Mouse (Mus musculus) liver, adult 2 months (tissue): ENCODE results near the gene Copa. TPM values are rescaled to one million over a fixed set of nuclear protein-coding genes. Genes with fewer than 3 reads are reported as not detected.

Experiments
- DNase-seq: peaks from one replicate; pipeline ENCODE4 v3.0.0-alpha.2; 2011; ENCODE audit warnings: low read depth, low spot score; ENCODE audit errors: extremely low read depth
- H3K27ac ChIP-seq: fragments of 200-500 bp; replicated peaks from 2 replicates; pipeline ENCODE4 v1.5.1; 2012; ENCODE audit warnings: low read depth, mild to moderate bottlenecking, control low read depth, inconsistent platforms, low read length; ENCODE audit not compliant: insufficient read depth
- H3K27me3 ChIP-seq: fragments of 200-500 bp; 2 replicates; pipeline ENCODE4 v1.6.1; 2012; ENCODE audit warnings: mild to moderate bottlenecking, moderate library complexity, low read length, inconsistent platforms; ENCODE audit not compliant: control insufficient read depth, insufficient read depth
- H3K36me3 ChIP-seq: fragments of 200-500 bp; 2 replicates; pipeline ENCODE4 v1.6.1; 2012; ENCODE audit warnings: low read length, inconsistent platforms; ENCODE audit not compliant: control insufficient read depth, insufficient read depth
- H3K4me1 ChIP-seq: fragments of 200-500 bp; 2 replicates; pipeline ENCODE4 v1.6.1; 2011; ENCODE audit warnings: low read length; ENCODE audit not compliant: control insufficient read depth, insufficient read depth
- H3K4me3 ChIP-seq: fragments of 200-500 bp; 2 replicates; pipeline ENCODE4 v1.5.1; 2011; ENCODE audit warnings: low read depth, mild to moderate bottlenecking, control low read depth, low read length, moderate library complexity; ENCODE audit not compliant: insufficient read depth
- H3K79me2 ChIP-seq: fragments of 200-500 bp; 2 replicates; pipeline ENCODE4 v1.6.1; 2012; ENCODE audit warnings: inconsistent platforms, mild to moderate bottlenecking, low read length, moderate library complexity; ENCODE audit not compliant: control insufficient read depth, insufficient read depth
- H3K9ac ChIP-seq: fragments of 200-500 bp; 2 replicates; pipeline ENCODE4 v1.6.1; 2012; ENCODE audit warnings: low read depth, mild to moderate bottlenecking, control low read depth, inconsistent platforms, low read length
- CTCF ChIP-seq: fragments of 200-500 bp; IDR thresholded peaks from 2 replicates; pipeline ENCODE4 v1.5.1; 2011; ENCODE audit warnings: low read depth, low read length, control low read depth
- POLR2A ChIP-seq: fragments of 200-500 bp; IDR thresholded peaks from 2 replicates; pipeline ENCODE4 v1.6.1; 2011; ENCODE audit warnings: low read length, control low read depth; ENCODE audit not compliant: insufficient read depth; ENCODE audit errors: extremely low read depth
- WGBS: fragments of 180-500 bp; shearing (Covaris S2); methylation state at CpG from one replicate; pipeline ENCODE4 v1.1.7; 2018; 5-methylcytosine and 5-hydroxymethylcytosine counted together
- polyA plus RNA-seq: library from polyadenylated mRNA; depleted of rRNA; stranded (reverse); fragments of >200 nt; gene quantifications from 2 replicates; pipeline ENCODE4 v1.2.3, GENCODE M21; 2012; rRNA removed
- total RNA-seq: library from RNA; depleted of rRNA; stranded (reverse); fragments of >200 nt; gene quantifications from 2 replicates; pipeline ENCODE4 v1.2.3, GENCODE M21; 2014; rRNA removed

Gene Copa
- total RNA-seq (108 and 125 TPM in 2 replicates), polyA plus RNA-seq (25.7 and 31.7 TPM in 2 replicates)

DNA sequence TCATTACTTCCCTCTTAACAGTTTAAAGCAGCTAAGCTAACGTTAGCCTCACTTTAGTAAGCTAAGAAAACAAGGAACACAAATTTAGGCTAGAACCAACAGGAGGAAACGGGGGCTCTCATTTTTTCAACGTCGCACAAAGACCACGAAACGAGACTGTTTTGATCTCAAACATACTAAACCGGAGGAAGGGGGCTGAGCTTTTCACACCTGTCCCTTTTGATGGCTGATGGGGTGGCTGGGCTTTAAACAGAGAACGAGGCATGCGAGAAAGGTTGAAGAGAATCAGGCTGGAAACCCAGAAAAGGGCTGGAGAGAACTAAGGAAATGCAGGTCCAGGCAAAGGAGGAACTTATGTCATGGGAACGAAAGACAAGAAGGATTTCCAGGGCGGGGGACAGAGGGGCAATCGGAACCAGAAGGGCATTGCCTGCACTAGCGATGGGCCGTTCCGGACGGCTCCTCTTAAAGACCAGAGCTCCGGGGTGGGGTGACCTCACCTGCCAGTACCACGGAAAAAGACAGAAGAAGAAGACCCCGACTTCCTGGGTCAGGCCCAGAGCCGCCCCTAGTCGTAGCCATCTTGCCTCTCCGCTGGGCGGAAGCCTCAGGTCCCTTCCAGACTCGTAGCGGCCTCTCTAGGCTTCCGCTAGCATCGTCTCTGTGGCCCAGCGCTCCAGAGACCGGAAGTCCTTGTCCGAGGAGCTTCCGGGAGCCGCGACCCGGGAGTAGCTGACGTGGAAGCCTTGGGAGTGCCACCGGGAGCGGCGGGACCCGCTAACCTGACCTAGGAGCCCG is at the start of gene Copa, which contains the start of gene Ncstn:
Gene Copa (plus strand): TSS at position 429 of the 798 bp plus-strand sequence.
Gene Ncstn (minus strand): TSS at position 695 of the 798 bp plus-strand sequence.
- peak; percentile 65; the same call in 1 of the 2 replicates for TF ChIP-seq POLR2A
- no peak for TF ChIP-seq CTCF
- WGBS, result under 1% methylated on average over 40 of the region's 40 CpGs

DNA sequence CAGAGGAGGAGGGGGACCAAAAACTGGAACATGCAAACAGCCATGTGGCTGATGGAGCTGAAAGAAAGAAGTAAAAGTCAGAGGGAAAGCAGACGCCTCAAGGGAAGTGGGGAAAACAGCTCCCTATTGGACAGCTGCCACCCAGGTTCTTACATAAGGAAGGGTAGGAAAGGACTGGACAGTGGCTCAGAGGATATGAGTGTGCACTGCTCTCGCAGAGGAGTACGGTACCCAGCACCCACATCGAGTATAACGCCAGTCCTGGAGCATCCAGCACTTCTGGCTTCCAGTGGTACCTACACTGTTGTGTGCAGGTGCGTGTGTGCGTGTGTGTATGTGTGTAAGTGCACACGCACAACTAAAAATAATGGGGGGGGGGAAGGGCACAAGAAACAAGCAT is 35.9 kb upstream of the Copa start:
- Histone ChIP-seq H3K36me3 (no peaks in the 10 kb centered on the region), H3K27ac (no peak overlapping the region), H3K27me3 (no peaks in the 10 kb centered on the region), H3K79me2 (no peaks in the 10 kb centered on the region), H3K9ac (no peak overlapping the region), H3K4me1 (no peaks in the 10 kb centered on the region), H3K4me3 (no peak overlapping the region)
- WGBS, result 70% methylated on average over 8 of the region's 8 CpGs
- no peak for TF ChIP-seq POLR2A
- TF ChIP-seq CTCF, result no peak
- no peak for DNase-seq

More for the DNA sequence above, at the start of gene Copa, which contains the start of gene Ncstn:
- Histone ChIP-seq H3K36me3 (peaks cover 19% of the 10 kb centered on the region), H3K4me3 (peak within 1 kb of the TSS; percentile 96), H3K9ac (peak within 1 kb of the TSS; percentile 92), H3K79me2 (peaks cover 32% of the 10 kb centered on the region), H3K27me3 (no peaks in the 10 kb centered on the region), H3K4me1 (peaks cover 9% of the 10 kb centered on the region; the same call in 1 of the 2 replicates), H3K27ac (peak within 1 kb of the TSS; percentile 85)
- DNase-seq, result peak; percentile 85

DNA sequence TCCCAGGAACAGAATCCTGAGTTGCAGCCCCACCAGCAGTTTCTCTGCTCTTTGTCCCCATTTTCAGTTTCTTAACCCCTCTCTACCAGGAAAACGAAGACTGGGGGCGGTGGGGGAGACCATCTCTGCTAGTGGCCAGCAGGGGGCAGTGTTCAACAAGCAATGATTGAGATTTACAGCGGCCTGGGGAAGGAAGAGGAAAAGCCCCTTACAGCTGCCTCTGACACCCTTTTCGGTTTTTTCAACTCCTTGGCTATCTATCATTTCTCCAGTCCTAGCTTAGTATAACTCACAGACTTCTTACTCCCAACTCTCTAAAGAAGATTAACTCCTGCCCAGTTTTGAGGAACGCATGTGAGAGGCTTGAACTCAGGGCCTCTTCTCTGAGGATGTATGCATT is 35.4 kb upstream of the Copa start:
- Histone ChIP-seq H3K36me3 (no peaks in the 10 kb centered on the region), H3K4me1 (no peaks in the 10 kb centered on the region), H3K79me2 (no peaks in the 10 kb centered on the region), H3K4me3 (no peak overlapping the region), H3K9ac (no peak overlapping the region), H3K27ac (no peak overlapping the region), H3K27me3 (no peaks in the 10 kb centered on the region)
- DNase-seq, result peak; percentile 20
- no peak for TF ChIP-seq POLR2A
- TF ChIP-seq CTCF, result peak; percentile 88
- WGBS, result 23% methylated on average over 5 of the region's 5 CpGs

DNA sequence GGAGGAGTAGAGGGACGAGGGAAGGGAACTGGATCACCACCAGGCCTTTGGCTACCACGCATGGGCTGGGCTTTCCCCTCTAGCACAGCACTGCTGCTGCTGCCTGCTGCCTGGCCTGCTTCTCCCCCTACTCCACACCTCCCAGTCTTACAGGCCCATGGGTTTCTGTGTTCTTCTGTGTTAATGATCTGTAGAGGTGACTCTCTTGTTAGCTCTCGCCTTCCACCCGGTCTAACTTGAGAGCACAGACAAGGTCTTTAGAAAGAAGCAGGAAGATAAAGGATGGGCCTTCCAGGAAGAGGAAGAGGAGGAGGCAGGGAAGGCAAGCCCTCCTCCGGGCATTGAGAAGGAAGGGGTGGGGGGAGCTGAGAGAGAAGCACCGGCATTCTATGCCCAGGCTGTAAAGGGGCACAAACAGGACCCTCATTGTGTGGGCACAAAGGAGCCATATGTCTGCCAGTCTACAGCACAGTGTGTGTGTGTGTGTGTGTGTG is 34.0 kb upstream of the Copa start:
- no peaks in the 10 kb centered on the region for H3K36me3 ChIP-seq
- no peaks in the 10 kb centered on the region for H3K79me2 ChIP-seq
- peak overlapping the region; percentile 51 for H3K4me3 ChIP-seq
- no peak for DNase-seq
- 54% methylated on average over 6 of the region's 6 CpGs for WGBS
- no peak overlapping the region for H3K27ac ChIP-seq
- peaks cover 4% of the 10 kb centered on the region; the same call in 1 of the 2 replicates for H3K27me3 ChIP-seq
- H3K4me1 ChIP-seq, result no peaks in the 10 kb centered on the region
- TF ChIP-seq CTCF (no peak), POLR2A (0 out of 2 replicates have a peak, but pooled peaks have one; percentile 18)
- peak overlapping the region; percentile 31; the same call in 1 of the 2 replicates for H3K9ac ChIP-seq

DNA sequence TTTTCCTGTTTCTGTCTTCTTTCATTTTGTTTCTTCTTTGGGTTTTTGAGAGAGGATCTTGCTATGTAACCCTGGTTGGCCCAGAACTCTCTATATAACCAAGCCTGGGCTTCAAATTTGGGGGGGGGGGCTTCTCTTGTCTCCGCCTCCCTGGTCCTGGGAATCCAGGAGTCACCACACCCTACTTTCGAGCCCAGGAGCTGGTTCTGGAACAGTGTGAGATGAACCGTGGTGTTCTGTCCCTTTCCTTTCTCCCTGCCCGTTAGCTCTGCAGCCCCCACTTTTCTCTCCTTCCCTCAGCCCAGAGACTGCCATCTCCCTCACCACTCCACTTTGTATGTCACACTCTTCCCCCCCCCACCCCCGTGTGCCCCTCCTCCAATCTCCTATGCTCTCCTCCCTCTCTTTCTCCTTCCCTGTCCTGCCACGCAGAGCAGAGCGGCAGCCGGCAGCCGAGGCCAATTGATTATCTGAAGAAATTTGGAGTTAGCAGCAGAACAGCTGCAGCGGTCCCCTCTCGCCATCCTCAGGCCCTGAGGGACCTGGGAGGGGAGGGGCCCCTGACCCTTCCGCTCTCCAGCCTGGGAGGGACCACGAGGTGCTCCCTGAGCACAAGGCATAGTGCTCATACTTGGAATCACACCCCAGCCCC is 33.1 kb upstream of the Copa start:
- 41% methylated on average over 13 of the region's 13 CpGs for WGBS
- Histone ChIP-seq H3K9ac (no peak overlapping the region), H3K27me3 (peaks cover 11% of the 10 kb centered on the region; the same call in 1 of the 2 replicates), H3K36me3 (no peaks in the 10 kb centered on the region), H3K4me3 (no peak overlapping the region), H3K27ac (no peak overlapping the region), H3K4me1 (no peaks in the 10 kb centered on the region), H3K79me2 (no peaks in the 10 kb centered on the region)
- DNase-seq, result no peak
- TF ChIP-seq POLR2A (no peak), CTCF (no peak)

DNA sequence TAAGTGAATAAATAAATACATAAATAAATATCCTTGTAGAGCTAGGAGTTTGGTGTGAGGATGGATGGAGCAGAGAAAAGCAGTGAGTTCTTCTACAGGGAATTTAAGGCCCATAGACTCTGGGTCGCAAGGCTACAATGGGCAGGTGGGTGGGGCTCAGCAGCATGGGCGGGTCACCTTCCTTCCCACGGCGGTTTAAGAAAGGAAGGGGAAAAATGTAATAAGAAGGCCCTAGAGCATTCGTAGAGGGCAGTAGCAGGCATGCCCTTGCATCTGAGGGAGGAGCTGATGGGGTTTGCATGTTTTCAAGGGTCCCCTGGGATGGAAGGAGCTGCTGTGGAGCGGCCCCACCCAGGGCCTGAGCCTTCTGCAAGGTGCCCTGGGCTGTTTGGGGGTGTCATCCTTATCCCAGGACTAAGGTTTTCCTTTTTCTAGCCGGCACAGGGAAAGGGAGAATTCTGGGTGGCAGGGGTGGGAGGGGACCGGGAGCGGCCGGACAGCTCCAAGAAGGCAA is 29.5 kb upstream of the Copa start:
- no peak overlapping the region for H3K4me3 ChIP-seq
- TF ChIP-seq CTCF (no peak), POLR2A (no peak)
- H3K27me3 ChIP-seq, result peaks cover 11% of the 10 kb centered on the region; the same call in 1 of the 2 replicates
- no peaks in the 10 kb centered on the region for H3K79me2 ChIP-seq
- no peaks in the 10 kb centered on the region for H3K4me1 ChIP-seq
- no peak overlapping the region for H3K9ac ChIP-seq
- DNase-seq, result no peak
- WGBS, result 18% methylated on average over 10 of the region's 10 CpGs
- no peaks in the 10 kb centered on the region for H3K36me3 ChIP-seq
- no peak overlapping the region for H3K27ac ChIP-seq
